Mouse (Mus musculus) megakaryocyte-erythroid progenitor cell, adult 5-6 weeks (primary cell): ENCODE data around the gene Scgb2a2. TPM values are rescaled to one million over a fixed set of nuclear protein-coding genes. Genes with fewer than 3 reads are reported as not detected.

Source experiments
- total RNA-seq, 2 experiments: library from RNA; stranded (forward) in 1 of 2; stranded (reverse) in 1 of 2; fragments of 200-1000, 215-1000 nt in 1 of 2; fragments of >200 nt in 1 of 2; fragmentation: Nextera tagmentation in 1 of 2; gene quantifications; 2 replicates each; pipeline ENCODE4 v1.2.3; 2014 to 2017

The Scgb2a2 gene
- total RNA-seq, 2 experiments from 2014 or later, result not detected

Other genes with a start within 250 kb of the Scgb2a2 start
- 147 and 222 TPM in 2 replicates for gene Incenp, start 52.0 kb downstream of the Scgb2a2 start, total RNA-seq (2014; fragmentation: Nextera tagmentation)
- gene Incenp, start 52.0 kb downstream of the Scgb2a2 start, total RNA-seq (2017), result 82.0 and 83.4 TPM in 2 replicates
- 1,910 and 1,948 TPM in 2 replicates for gene Fth1, start 133.0 kb downstream of the Scgb2a2 start, total RNA-seq (2014; fragmentation: Nextera tagmentation)
- gene Fth1, start 133.0 kb downstream of the Scgb2a2 start, total RNA-seq (2017), result 775 and 886 TPM in 2 replicates
- not detected in 2 replicates for gene Best1, start 154.1 kb downstream of the Scgb2a2 start, total RNA-seq (2014; fragmentation: Nextera tagmentation)
- gene Best1, start 154.1 kb downstream of the Scgb2a2 start, total RNA-seq (2017), result not detected in 2 replicates
- 16.1 and 23.6 TPM in 2 replicates for gene Rab3il1, start 154.1 kb downstream of the Scgb2a2 start, total RNA-seq (2014; fragmentation: Nextera tagmentation)
- gene Rab3il1, start 154.1 kb downstream of the Scgb2a2 start, total RNA-seq (2017), result 6.0 and 20.1 TPM in 2 replicates
- gene Fads3, start 194.0 kb downstream of the Scgb2a2 start, total RNA-seq (2014; fragmentation: Nextera tagmentation), result 22.8 and 23.9 TPM in 2 replicates
- gene Fads3, start 194.0 kb downstream of the Scgb2a2 start, total RNA-seq (2017), result 15.9 and 18.7 TPM in 2 replicates